Mouse (Mus musculus) cortical plate, adult 2 months (tissue): ENCODE data around the gene Csf3.
A peak's percentile ranks its signal among the peaks of the same experiment; 100 is the strongest.

Experiments used
- CTCF ChIP-seq: fragments of 200-500 bp; IDR thresholded peaks from 2 replicates; pipeline ENCODE4 v1.5.1; 2011; ENCODE audit warnings: mild to moderate bottlenecking, control low read depth, low read length; ENCODE audit not compliant: insufficient read depth; ENCODE audit errors: extremely low read depth
- POLR2A ChIP-seq: fragments of 200-500 bp; IDR thresholded peaks from 2 replicates; pipeline ENCODE4 v1.6.1; 2011; ENCODE audit warnings: mild to moderate bottlenecking, low read length, control low read depth; ENCODE audit not compliant: insufficient read depth; ENCODE audit errors: extremely low read depth

DNA sequence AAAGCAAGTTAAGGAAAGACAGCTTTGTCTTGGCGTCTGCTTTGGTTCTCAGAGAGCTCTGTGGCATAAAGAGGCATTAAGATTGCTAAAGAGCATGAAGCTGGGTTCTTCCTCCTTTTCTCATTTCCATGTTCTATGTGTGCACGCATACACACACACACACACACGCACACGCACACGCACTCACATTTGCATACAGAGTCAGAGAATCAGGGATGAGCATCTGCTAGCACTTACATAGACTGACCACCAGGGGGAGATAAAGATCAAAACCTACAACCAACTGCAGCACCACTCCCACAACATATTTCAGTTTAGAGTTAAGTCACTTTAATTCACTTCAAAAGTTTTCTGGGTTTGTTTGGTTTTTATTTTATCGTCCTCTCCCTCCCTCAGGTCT lies 40.5 kb upstream of the Csf3 start:
- TF ChIP-seq CTCF (peak; percentile 64), POLR2A (no peak)
